Mouse (Mus musculus): ENCODE data around the gene Col5a3. TPM values are rescaled to one million over a fixed set of nuclear protein-coding genes. Genes with fewer than 3 reads are reported as not detected.
A peak's percentile ranks its signal among the peaks of the same experiment; 100 is the strongest.
"Not testable (repeated sequence)": the region's sequence is repeated elsewhere in the genome, so short reads cannot be mapped to it uniquely, and the experiment has no call there.

Col5a3 gene
- total and polyA plus RNA-seq, 2 experiments from 2014 or later, result 0.83 to 3.0 TPM

- TF ChIP-seq CTCF (IDR thresholded peaks at IDR 0.05), result peak; percentile 72
- DNase-seq (ENCODE audit: low spot score) (peak; percentile 52), ATAC-seq (ENCODE audit: low FRiP score) (no peak; the same call in 1 of the 2 replicates)
- H3K9ac ChIP-seq (replicated peaks; ENCODE audit: low read length, poor library complexity, severe bottlenecking), result no peak overlapping the region
- no peaks in the 10 kb centered on the region for H3K9me3 ChIP-seq (ENCODE audit: low read length)
- no peaks in the 10 kb centered on the region for H3K4me1 ChIP-seq (ENCODE audit: insufficient read depth, low read length)
- no peak overlapping the region for H3K4me3 ChIP-seq (ENCODE audit: low read depth, low read length)
- 19% methylated on average over 2 of the region's 2 CpGs for WGBS
- H3K36me3 ChIP-seq (ENCODE audit: insufficient read depth, low read length), result no peaks in the 10 kb centered on the region
- H3K27ac ChIP-seq (ENCODE audit: low read depth, low read length), result no peak overlapping the region
- H3K4me2 ChIP-seq (ENCODE audit: low read depth, low read length, poor library complexity, severe bottlenecking), result no peak overlapping the region
- no peaks in the 10 kb centered on the region for H3K27me3 ChIP-seq (ENCODE audit: insufficient read depth, low read length)
Observed at GRCm38 (mm10) chr9:20842670-20843069, 27.8 kb upstream of the Col5a3 start.

DNA sequence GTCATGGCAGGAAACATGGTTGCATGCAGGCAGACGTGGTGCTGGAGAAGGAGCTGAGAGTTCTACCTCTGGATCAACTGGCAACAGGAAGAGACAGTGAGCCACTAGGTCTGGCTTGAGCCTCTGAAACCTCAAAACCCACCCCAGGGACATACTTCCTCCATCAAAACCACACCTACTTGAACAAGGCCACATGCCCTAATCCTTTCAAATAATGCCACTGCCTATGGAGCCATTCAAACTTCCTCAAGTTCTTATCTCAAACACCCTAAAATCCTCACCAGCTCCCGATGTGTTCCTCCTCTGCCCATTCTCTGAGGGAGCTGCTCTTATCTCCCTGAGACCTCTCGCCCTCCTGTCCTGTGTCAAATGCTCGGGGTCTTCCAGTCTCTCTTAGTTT is 27.3 kb upstream of the Col5a3 start:
- Histone ChIP-seq H3K27ac (ENCODE audit: low read depth, low read length) (no peak overlapping the region), H3K4me3 (ENCODE audit: low read depth, low read length) (no peak overlapping the region), H3K36me3 (ENCODE audit: insufficient read depth, low read length) (no peaks in the 10 kb centered on the region), H3K27me3 (ENCODE audit: insufficient read depth, low read length) (no peaks in the 10 kb centered on the region), H3K9ac (replicated peaks; ENCODE audit: low read length, poor library complexity, severe bottlenecking) (no peak overlapping the region), H3K4me1 (ENCODE audit: insufficient read depth, low read length) (no peaks in the 10 kb centered on the region), H3K9me3 (ENCODE audit: low read length) (no peaks in the 10 kb centered on the region), H3K4me2 (ENCODE audit: low read depth, low read length, poor library complexity, severe bottlenecking) (no peak overlapping the region)
- ATAC-seq (ENCODE audit: low FRiP score) (no peak), DNase-seq (ENCODE audit: low spot score) (no peak)
- WGBS, result 66% methylated on average over 4 of the region's 4 CpGs
- TF ChIP-seq CTCF (IDR thresholded peaks at IDR 0.05), result no peak

DNA sequence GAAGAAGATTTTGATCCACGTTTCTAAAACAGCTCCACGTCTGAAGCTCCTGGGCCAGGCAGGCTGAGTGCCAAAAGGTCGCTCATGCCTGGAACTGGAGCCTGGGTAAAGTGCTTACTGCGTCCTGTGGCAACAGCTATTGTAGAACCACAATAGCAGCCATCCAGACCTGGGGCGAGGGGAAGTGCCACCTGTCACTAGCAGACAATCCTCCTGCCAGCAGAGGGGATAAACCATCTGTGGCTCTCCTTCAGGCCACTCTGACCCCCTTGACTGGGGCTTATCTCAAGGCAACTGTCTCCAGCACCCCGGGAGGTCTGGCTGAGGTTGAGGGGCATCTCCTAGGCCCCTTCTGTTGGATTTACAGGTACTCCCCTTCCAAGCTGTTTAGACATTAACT is 24.1 kb upstream of the Col5a3 start:
- no peak for DNase-seq (ENCODE audit: low spot score)

DNA sequence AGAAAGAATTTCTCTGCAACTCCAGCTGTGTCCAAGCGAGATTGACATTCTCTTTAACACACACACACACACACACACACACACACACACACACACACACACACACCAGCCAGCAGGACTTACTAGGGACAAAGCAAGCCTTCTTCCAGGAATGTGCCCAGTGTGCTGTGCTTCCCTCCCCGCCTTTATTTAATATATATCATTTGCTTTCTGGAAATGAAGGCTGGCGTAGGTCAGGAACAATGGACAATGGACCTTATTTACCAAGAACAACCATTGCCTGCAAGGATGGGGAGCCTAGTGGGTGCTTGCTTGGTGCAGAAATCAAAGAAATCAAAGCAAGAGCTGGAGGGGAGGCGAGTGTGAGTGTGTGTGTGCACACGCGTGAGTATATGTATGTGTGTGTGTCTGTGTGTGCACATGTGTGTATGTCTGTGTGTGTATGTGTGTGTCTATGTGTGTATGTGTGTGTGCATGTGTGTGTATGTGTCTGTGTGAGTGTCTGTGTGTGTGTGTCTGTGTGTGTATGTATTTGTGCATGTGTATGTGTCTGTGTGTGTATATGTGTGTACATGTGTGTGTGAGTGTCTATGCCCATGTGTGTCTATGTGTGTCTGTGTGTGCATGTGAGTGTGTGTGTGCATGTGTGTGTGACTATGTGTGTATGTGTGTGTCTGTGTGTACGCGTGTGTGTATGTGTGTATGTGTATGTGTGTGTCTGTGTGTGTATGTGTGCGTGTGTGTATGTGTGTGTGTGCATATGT is 22.5 kb upstream of the Col5a3 start:
- TF ChIP-seq CTCF (IDR thresholded peaks at IDR 0.05), result no peak
- Histone ChIP-seq H3K4me1 (ENCODE audit: insufficient read depth, low read length) (no peaks in the 10 kb centered on the region), H3K9ac (replicated peaks; ENCODE audit: low read length, poor library complexity, severe bottlenecking) (no peak overlapping the region), H3K4me2 (ENCODE audit: low read depth, low read length, poor library complexity, severe bottlenecking) (no peak overlapping the region), H3K27ac (ENCODE audit: low read depth, low read length) (no peak overlapping the region), H3K36me3 (ENCODE audit: insufficient read depth, low read length) (no peaks in the 10 kb centered on the region), H3K9me3 (ENCODE audit: low read length) (no peaks in the 10 kb centered on the region), H3K27me3 (ENCODE audit: insufficient read depth, low read length) (no peaks in the 10 kb centered on the region), H3K4me3 (ENCODE audit: low read depth, low read length) (no peak overlapping the region)
- DNase-seq (ENCODE audit: low spot score) (no peak), ATAC-seq (ENCODE audit: low FRiP score) (no peak)
- 85% methylated on average over 9 of the region's 9 CpGs for WGBS

More for the DNA sequence above, 24.1 kb upstream of the Col5a3 start:
- no peak for TF ChIP-seq CTCF (IDR thresholded peaks at IDR 0.05)
- Histone ChIP-seq H3K27me3 (ENCODE audit: insufficient read depth, low read length) (no peaks in the 10 kb centered on the region), H3K4me1 (ENCODE audit: insufficient read depth, low read length) (no peaks in the 10 kb centered on the region), H3K27ac (ENCODE audit: low read depth, low read length) (no peak overlapping the region), H3K4me3 (ENCODE audit: low read depth, low read length) (no peak overlapping the region), H3K9me3 (ENCODE audit: low read length) (no peaks in the 10 kb centered on the region), H3K9ac (replicated peaks; ENCODE audit: low read length, poor library complexity, severe bottlenecking) (no peak overlapping the region), H3K36me3 (ENCODE audit: insufficient read depth, low read length) (no peaks in the 10 kb centered on the region), H3K4me2 (ENCODE audit: low read depth, low read length, poor library complexity, severe bottlenecking) (no peak overlapping the region)
- 42% methylated on average over 6 of the region's 6 CpGs for WGBS
- no peak for ATAC-seq (ENCODE audit: low FRiP score)

DNA sequence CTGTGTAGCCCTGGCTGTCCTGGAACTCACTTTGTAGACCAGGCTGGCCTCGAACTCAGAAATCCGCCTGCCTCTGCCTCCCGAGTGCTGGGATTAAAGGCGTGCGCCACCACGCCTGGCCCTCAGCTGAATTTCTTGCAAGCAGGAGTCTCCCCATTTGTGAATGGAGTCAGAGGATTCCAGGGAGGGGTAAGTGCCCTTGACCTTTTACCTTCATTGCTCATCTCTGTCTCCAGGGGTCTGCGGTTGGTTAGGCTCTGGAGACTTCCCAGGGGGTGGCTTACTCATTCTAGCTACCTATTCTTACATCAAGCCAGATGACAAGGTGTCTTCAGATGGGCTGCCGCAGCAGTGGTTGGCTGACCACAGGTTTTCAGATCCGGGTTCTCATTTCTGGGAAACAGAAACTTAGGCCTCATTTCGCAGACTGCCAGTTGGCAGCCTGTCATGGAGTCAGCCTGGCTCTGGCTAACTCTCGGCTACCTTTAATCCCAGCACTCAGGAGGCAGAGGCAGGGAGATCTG is 20.6 kb upstream of the Col5a3 start:
- DNase-seq (ENCODE audit: low spot score); H3K36me3 ChIP-seq (ENCODE audit: insufficient read depth, low read length); H3K9ac ChIP-seq (replicated peaks; ENCODE audit: low read length, poor library complexity, severe bottlenecking); H3K4me3 ChIP-seq (ENCODE audit: low read depth, low read length); H3K27ac ChIP-seq (ENCODE audit: low read depth, low read length); ATAC-seq (ENCODE audit: low FRiP score); H3K4me1 ChIP-seq (ENCODE audit: insufficient read depth, low read length); H3K27me3 ChIP-seq (ENCODE audit: insufficient read depth, low read length); H3K4me2 ChIP-seq (ENCODE audit: low read depth, low read length, poor library complexity, severe bottlenecking); H3K9me3 ChIP-seq (ENCODE audit: low read length): not testable (repeated sequence)
- 91% methylated on average over 9 of the region's 11 CpGs for WGBS

DNA sequence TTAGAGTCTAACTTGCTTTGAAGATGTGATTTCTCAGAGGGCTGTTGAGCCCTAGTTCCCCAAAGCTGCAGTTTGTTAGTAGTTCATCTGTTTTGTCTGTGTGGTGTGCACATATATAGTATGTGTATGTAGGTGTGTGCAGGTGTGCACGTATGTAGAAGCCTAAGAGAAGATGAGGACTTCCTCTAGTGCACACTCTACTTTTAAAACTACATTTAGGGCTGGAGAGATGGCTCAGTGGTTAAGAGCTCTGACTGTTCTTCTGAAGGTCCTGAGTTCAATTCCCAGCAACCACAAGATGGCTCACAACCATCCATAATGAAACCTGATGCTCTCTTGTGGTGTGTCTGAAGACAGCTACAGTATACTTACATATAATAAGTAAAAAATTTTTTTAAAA is 20.0 kb upstream of the Col5a3 start:
- DNase-seq (ENCODE audit: low spot score) (no peak), ATAC-seq (ENCODE audit: low FRiP score) (no peak)
- Histone ChIP-seq H3K4me3 (ENCODE audit: low read depth, low read length) (no peak overlapping the region), H3K4me2 (ENCODE audit: low read depth, low read length, poor library complexity, severe bottlenecking) (no peak overlapping the region), H3K9me3 (ENCODE audit: low read length) (no peaks in the 10 kb centered on the region), H3K36me3 (ENCODE audit: insufficient read depth, low read length) (no peaks in the 10 kb centered on the region), H3K27me3 (ENCODE audit: insufficient read depth, low read length) (no peaks in the 10 kb centered on the region), H3K27ac (ENCODE audit: low read depth, low read length) (no peak overlapping the region), H3K9ac (replicated peaks; ENCODE audit: low read length, poor library complexity, severe bottlenecking) (no peak overlapping the region), H3K4me1 (ENCODE audit: insufficient read depth, low read length) (no peaks in the 10 kb centered on the region)
- TF ChIP-seq CTCF (IDR thresholded peaks at IDR 0.05), result no peak
- WGBS, result 73% methylated on average over 1 of the region's 1 CpGs

All from midbrain, postnatal 0 days (tissue).